Mouse (Mus musculus) thymus, postnatal 14 days (tissue): ENCODE data around the gene Hsdl2.
"Not testable (repeated sequence)": the region's sequence is repeated elsewhere in the genome, so short reads cannot be mapped to it uniquely, and the experiment has no call there.

Experiments
- DNase-seq: peaks from one replicate; pipeline ENCODE4 v3.0.0; 2021

Hsdl2 gene

DNA sequence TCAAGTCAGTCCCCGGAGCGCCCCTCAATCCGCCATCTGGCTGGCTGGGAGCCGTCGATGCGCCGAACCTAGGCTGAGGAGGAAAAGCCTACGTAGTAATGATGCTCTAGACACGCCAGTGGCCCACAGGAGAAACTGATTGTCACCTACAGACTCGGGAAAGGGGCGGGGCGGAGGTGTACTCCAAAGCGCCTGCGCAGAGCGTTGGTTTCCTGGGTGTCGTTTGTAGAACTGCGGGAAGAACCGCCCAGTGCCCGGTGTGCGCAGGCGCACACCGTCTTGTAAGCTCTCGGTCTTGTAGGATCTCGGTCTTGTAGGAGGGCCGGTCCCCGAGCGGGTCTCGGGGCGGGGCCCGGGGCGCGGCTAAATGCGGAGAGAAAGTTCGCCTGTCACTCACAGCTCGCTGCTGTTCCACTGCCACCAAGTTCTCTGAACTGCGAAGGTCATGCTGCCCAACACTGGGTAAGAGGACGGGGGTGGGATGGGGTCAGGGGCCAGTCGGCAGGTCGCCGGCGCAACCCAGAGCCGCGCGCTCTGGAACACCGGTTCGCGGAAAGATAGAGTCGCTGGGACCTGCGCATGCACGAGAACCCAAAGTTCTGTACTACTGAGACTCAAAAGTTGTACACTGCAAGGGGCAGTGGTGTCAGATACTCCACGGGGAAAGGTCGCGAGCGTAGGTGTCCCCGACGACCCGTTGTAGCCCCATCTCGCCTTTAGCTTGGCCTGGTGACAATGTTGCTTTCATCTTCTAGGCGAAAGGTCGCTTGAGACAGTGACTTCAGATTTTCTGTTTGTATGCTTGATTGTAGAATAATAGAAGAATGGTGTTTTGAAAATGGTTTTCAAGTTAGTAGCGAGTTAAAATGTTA is at the start of gene Hsdl2:
Gene Hsdl2 (plus strand): TSS at position 250 of the 872 bp plus-strand sequence.
- peak; percentile 100 for DNase-seq

DNA sequence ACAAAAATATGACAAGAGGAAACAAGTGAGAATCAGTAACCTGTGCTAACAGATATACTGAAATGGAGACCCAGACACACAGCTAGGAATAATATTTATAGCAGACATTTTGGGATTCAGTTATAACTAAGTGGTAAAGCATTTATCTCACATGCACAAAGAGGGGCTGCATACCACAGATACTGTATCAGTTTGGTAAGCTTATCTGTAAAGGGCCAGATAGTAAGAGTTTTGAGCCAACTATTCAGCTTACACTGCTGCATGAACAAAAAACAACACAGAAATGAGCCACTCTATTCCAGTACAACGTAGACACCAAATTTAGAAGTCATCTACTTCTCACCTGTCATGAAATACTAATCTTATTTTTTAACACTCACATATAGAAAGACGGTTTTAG is 48.1 kb upstream of the Hsdl2 start:
- DNase-seq, result no peak

DNA sequence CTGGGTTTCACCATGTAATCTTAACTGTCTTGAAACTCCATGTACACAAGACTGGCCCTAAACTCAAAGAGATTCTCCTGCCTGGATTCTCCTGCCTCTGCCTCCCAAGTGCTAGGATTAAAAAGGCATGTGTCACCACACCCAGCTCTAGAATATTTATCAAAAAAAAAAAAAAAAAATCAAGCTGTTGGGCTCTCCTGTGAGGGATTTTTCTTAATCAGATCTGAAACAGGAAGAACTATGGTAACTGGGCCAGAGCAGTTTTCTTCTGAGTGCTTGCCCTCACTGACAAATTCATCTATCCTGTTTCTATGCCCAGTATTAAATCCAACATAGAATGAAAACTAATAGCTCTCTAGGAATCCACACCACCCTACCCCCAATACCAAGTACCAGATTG is 45.7 kb upstream of the Hsdl2 start:
- DNase-seq, result no peak

DNA sequence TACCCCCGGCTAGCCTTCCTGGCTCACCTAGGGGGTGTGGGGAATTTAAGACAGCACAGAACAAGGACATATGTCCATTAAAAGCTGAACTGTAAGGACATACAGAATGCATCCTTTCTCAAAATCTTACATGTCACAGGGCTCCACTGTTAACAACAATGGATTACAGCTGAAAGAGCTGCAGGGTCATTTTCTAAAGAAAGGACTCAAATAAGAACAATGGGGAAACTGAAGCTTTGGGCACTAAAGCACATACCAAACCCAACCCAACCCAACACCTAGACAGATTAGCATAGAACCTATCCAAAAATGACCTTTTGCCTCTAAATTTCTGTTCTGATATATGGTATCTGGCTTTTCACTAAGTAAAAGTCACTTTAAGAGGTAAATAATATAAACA is 45.1 kb upstream of the Hsdl2 start:
- no peak for DNase-seq

DNA sequence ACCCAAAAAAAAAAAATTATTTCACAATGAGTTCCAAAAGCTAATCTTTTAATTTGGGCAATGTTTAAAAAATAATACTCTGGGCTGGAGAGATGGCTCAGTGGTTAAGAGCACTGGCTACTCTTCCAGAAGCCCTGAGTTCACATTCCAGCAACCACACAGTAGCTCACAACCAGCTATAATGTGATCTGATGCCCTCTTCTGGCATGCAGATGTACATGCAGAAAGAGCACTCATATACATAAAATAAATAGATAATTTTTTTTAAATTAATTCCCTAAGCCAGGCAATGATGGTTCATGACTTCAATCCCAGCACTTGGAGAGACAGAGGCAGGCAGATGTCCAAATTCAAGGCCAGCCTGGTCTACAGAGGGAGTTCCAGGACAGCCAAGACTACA is 38.4 kb upstream of the Hsdl2 start:
- no peak for DNase-seq

DNA sequence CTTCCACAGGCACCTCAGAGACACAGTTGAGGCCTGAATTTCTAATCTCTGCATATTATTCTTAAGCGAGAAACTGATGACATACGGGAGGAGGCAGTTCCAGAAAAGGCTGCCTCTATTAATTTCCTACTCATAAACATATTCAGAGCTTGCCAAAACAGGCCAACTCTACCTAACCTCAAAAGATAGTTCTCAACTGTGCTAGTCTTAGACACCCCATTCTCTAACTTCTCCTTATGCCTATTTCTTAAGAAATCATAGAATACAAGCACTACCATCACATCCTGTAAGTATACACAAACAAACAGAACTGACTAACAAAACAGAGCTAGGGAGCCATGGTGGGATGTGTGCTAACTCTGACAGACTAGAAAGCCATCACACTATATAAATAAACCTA is 36.7 kb upstream of the Hsdl2 start:
- no peak for DNase-seq

DNA sequence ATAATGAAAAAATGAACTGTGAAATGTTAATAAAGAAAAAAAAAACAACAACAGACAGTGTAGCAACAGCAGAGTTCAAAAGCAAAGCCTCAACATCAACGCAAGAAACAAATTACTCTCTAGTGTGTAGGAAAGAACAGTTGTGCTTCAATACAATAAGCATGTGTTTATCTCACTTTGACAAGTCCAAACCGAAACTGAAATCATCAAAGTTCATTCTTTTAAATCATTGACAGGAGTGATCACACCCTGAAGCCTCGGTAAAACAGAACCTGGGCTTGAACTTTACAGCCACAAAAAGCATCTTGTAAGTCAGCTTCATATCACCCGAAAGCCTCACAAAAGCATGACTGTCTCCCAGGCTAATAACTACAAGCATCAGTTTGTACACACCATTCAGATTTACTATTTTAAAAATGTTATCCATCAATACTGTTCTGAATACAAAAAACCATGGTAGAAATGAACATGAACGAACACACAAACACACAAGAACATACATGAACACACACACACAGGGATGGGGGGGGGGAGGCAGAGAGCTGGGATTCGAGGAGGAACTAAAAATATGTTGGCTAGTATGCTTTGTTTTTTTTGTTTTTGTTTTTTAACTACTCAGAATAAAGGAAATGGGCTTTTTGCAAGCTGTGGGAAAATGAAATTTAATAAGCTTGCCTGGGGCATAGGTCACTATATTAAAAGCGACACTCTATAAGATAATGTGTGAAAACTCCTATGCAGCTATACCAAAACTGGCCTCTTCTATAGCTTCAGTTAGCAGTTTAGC is 34.9 kb upstream of the Hsdl2 start:
- DNase-seq, result no peak

DNA sequence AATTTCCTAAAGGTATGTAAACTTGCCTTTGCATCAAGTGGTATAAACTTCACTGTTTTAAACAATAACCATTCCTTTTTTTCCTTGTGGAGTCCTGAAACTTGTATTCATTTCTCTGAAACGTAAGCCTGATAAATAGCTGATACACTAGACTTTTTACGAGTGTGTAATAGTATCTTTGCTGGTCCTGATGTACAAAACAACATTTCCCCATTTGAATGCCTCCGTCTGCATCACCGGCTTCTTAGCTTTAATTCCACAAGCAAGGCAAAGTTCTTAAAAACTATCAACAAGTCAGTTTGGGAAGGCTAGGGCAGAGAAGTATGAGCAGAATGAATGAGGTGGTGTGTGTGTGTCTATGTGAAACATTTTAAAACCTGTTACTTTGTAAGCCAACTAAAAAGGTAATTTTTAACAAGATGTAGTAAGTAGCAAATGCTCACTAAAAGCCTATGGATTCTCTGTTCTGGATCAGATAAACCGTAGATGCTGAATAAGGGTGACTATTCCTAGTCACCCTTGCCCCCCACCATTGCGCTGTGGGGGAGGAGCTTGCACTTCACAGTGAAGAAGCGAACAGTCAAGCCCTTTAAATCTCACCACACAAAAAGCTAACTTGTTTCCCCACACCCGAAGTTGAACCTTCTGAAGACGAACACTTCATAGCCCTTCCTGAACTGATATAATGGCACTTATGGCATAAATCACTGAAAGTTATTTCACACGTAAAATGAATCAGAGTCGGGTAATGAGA is 34.0 kb upstream of the Hsdl2 start:
- DNase-seq, result peak; percentile 67

DNA sequence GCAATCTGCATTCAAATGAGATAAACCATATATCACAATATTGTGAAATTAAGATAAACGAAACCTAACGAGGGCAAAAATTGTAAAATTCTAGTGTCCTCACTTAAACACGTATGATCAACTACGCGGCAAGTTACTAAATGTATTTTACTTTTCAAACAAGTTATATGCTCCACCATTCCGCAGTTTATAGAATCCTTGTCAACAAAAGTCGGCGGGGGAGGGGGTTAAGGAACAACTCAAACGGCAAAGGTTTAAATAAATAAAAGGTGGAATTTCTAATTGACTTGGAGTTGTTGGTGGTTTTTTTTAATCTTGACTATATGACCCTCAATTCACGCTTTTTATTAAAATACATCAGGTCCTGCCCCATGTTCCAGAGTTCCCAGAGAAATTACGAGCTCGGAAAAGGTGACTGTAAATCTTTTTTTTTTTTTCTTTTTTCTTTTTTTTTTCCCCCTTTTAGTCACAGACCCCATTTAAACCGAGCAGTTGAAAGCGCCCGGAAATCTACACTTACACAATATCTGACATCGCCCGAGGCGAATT is 33.3 kb upstream of the Hsdl2 start:
- DNase-seq, result peak; percentile 24

DNA sequence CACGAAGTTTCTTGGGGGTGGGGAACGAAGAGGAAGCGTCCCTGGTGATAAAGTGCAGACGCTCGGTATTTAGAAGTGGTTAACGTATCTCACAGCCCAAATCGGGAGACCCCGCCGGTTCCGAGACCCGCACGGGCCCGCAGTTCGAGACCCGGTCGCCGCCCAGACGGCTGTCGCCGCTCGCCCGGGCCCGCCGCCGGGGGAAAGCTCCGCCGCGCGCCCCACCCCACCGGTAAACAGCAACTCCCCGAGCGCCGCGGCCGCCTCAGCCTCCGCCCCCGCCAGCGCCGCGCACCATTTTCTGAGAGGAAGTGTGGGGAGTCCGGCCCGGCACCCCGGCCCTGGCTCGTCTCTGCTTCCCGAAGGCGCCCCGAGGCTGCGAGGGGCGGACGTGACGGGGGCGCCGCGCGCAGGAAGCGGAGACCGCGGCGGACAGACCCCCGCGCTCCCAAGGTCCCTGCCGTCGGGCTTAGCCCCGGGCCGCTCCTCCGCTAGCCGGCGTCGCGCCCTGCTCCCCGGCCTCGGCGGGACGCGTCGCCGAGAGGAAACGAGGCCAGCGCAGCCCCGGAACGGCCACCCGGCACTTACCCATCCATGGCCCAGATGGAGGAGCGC is 32.7 kb upstream of the Hsdl2 start:
- peak; percentile 90 for DNase-seq

DNA sequence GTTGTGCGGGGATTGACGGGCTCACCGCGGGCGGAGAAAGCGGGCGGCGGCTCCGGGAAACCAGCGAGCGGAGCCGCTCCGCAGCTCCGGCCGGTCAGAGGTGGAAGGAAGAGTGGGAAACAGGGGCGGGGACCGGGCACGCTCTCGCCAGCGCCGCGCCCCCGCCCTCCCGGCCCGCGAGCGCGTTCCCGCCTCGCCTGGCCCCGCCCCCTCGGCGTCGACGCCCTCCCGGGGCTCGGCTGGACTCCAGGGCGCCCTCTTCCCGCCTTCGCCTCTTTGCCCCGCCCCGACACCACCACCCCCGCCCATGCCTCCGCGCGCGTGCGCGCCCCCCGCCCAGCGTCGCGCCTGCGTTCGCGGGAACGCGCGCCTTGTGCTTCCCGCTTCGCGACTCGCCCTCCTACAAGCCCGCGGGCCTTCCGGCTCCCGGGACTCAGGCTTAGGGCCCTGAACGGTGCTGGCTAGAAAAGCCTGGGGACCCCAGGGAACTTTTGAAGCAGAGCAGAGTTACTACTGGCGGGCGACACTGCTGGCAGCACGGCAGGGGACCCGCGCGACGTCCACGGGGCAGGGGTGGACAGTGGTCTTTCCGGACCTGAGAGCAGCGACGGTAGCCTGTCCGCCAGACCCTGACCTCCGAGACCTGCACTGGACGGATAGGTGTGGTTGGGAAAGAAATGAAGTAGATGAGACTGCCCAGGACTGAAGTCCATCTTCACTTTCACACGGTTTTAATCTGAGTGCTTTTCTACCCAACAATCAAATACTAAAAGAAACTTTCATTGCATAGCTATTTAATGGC is 32.0 kb upstream of the Hsdl2 start, which contains the start of gene Ptbp3:
Gene Ptbp3 (minus strand): TSS at position 190 of the 802 bp plus-strand sequence.
- DNase-seq, result peak; percentile 97

DNA sequence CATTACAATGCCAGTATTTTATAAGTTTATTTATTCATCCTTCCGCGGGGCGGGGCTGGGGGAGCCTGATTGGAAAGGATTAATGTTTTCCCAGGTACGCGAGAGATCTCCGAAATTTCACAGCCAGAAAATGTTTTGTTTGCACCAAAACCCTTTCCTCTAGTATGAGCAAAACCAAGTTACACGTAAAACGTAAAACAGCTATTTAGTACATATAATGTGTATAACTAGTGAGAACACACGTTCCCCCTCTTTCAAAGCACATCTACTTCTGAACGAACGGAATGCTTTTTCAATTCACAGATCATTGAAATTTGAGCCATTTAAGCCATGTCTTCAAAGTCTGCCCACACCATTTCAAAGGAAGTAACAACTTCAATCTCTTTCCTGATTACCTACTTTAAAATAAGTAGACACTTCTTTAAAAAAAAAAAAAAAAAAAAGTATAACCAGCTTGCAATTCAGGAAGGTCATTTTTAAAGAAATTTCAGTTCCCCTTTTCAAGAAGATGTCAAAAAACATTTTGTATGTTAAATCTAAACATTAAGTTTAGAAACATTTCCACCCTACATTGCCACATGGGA is 31.3 kb upstream of the Hsdl2 start:
- peak; percentile 42 for DNase-seq

DNA sequence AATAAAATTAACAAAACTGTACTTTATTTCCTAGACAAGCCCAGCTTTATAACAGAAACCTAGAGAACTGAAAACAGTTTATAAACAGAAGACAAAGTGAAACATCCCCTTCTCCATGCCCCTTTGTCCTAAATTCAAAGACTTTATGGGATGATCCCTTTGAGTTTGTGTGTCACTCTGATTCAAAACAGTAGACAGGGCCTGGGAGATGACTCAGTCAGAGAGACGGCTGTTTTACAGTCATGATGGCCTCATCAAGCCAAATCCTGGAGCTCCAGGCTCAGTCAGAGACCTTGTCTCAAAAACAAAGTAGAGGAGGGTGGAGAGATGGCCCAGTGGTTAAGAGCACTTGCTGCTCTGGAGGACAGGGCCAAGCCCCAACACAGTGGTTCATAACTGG is 29.5 kb upstream of the Hsdl2 start:
- DNase-seq, result no peak

DNA sequence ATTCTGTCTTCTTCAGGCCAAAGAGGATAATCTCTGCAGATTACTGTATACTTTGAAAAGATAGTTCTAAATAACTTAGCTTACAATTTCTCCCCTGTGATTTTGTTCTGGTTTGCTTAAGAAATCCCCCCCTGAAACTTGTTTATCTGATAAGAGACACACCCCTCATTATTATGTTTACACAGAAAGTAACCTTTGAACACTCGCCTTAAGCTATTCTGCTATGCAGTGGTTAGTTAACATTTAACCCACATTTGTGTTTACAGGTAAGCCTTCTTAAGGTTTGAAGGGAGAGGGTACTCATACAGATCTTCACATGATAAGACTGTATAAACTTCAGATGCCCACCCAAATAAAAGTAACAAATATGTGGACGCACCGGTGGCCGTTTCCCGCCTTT is 28.5 kb upstream of the Hsdl2 start:
- no peak for DNase-seq

DNA sequence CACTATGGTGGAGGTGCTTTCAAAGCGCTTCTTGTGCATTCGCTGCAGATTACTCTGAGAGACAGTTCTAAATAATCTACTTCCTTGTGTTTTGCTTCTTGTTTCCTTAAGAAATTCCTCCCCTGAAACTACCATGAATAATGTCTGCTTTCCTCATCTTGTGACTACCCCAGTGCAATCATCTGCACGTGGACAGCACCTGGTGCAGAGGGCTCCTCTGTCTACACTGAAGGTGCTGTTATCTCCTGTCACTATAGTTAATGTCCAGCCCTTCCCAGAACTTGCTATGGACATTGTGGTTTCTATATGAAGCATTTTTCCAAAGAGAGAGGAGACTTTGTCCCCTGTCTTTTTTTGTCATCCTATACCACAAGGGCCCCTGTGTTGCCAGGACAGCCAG is 27.8 kb upstream of the Hsdl2 start:
- DNase-seq, result no peak

DNA sequence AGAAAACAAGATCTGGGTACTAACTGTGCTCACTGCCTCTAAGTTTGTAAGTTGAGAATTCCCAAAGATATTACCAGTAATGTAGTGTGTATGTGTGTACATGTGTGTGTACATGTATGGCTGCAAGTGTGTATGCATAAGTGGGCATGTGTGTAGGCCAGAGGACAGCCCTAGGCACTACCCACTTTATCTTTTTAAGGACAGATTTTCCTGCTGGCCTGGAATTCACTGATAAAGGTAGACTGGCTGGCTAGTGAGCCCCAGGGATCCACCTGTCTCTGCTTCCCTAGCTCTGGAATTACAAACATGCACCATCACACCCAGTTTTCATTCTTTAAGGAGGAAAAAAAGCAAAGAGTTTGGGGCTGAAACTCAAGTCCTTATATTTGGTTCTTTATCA is 26.2 kb upstream of the Hsdl2 start:
- no peak for DNase-seq

DNA sequence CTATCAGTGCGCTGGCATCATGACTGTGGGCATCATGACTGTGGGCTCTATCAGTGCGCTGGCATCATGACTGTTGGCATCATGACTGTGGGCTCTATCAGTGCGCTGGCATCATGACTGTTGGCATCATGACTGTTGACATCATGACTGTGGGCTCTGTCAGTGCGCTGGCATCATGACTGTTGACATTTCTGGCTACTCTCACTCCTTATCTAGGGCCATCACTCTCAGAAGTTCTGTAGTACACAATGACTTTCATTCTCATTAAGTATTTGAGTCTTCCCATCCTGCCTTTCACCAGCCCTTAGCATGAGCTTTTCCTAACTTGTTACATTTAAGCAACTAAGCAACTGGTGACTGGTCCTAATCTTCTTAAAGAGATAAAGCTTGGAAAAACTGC is 24.0 kb upstream of the Hsdl2 start:
- DNase-seq, result not testable (repeated sequence)

DNA sequence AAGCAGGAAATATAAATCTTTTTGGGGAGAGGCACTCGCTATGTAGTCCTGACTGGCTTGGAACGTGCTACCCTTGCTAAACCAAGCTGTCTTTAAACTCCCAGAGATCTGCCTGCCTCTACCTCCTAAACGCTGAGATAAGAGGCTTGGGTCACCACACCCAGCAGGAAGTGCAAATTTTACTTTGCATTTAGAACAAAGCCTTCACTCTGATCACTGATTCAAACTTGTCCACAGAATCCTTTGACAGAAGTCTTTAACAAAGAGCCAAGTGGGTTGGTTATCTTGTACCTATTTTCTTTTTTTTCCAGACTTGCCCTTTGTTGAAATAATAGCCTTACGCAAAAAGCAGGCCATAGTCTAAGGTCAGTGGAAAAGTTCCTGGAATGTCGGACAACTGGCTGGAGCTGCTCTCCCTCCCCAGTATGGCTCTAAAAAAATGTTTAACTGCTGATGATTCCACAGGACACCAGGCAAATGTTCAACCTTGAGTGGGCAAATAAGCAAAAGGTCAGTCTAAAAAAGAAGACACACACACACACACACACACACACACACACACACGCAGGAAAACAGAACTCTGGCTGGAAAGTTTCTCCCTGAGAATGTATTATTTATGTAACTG is 23.2 kb upstream of the Hsdl2 start:
- DNase-seq, result no peak

DNA sequence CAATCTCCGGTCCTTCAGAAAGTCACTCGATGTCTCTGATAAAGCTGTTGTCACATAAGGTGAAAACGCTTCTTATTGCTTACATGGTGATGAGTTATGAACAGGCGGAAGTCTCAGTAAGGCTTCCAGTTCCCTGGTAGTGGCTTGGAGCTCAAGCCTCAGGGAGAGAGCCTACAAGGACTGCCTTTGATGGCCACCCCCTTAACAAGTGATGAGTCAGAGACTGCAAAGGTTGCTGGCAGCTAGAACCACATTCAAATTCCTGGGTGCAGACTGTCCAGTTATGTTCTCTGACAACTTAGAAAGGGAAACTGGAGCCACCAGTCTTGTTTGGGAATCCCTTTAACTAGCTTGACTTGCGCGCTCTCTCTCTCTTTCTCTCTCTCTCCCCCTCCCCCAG is 21.2 kb upstream of the Hsdl2 start:
- DNase-seq, result no peak

DNA sequence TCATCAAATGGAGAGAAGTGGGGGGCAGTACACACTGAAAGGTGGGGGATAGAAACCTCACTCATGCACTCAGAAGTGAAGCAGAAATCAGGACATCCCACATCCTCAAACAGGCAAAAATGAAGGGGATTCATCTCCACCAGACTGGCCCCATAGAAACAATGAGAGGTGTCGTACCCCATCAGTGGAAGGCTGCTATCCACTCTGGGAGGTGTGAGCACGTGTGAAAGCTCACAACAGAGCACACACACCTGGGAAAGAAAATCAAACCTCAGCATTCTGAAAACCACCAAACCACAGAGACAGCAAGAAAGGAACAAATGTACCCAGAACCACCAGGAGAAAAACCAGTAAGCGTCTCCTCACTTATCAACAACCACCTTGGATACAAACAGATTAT is 17.2 kb upstream of the Hsdl2 start:
- DNase-seq, result no peak
